Mouse (Mus musculus): ENCODE measurements at regions not wholly inside any gene's neighbourhood (a gene's known extent, or its start where the extent isn't known, plus 50 kb on each side); places are given as distances from the start of the nearest gene placed in this dataset.

GRCm38 (mm10) chr9:61668723-61669122, 245.6 kb downstream of the Rplp1 start:
- no peak for DNase-seq

GRCm38 (mm10) chr9:61668157-61668697, 246.1 kb downstream of the Rplp1 start:
- DNase-seq: no peak

- no peak for DNase-seq
These were observed 246.8 kb downstream of the Rplp1 start for GRCm38 (mm10) chr9:61667453-61668074.

GRCm38 (mm10) chr9:61666761-61667332, 247.5 kb downstream of the Rplp1 start:
- DNase-seq: no peak

- DNase-seq: no peak
These were observed 248.2 kb downstream of the Rplp1 start for GRCm38 (mm10) chr9:61666118-61666517.

- DNase-seq: no peak
These were observed 249.1 kb downstream of the Rplp1 start for GRCm38 (mm10) chr9:61665254-61665653.

GRCm38 (mm10) chr9:61664000-61664622, 250.2 kb downstream of the Rplp1 start:
- no peak for DNase-seq

- DNase-seq: no peak
These were observed 252.0 kb downstream of the Rplp1 start for GRCm38 (mm10) chr9:61662055-61663028.

GRCm38 (mm10) chr9:61660191-61660590, 254.2 kb downstream of the Rplp1 start:
- DNase-seq: no peak

GRCm38 (mm10) chr9:61657996-61658395, 256.3 kb downstream of the Rplp1 start:
- no peak for DNase-seq

- DNase-seq: peak; percentile 13
These were observed 258.8 kb downstream of the Rplp1 start for GRCm38 (mm10) chr9:61655433-61655981.

GRCm38 (mm10) chr9:61645661-61646425, 268.5 kb downstream of the Rplp1 start:
- DNase-seq: no peak

- no peak for DNase-seq
These were observed 268.6 kb downstream of the Tle3 start for GRCm38 (mm10) chr9:61640739-61641138.

- no peak for DNase-seq
These were observed 266.7 kb downstream of the Tle3 start for GRCm38 (mm10) chr9:61638908-61639307.

GRCm38 (mm10) chr9:61633936-61634335, 261.8 kb downstream of the Tle3 start:
- no peak for DNase-seq

- no peak for DNase-seq
These were observed 260.4 kb downstream of the Tle3 start for GRCm38 (mm10) chr9:61632602-61633001.

- no peak for DNase-seq
These were observed 258.9 kb downstream of the Tle3 start for GRCm38 (mm10) chr9:61631097-61631496.

GRCm38 (mm10) chr9:61627801-61628574, 255.8 kb downstream of the Tle3 start:
- no peak for DNase-seq

GRCm38 (mm10) chr9:61622933-61623332, 250.8 kb downstream of the Tle3 start:
- DNase-seq: no peak

GRCm38 (mm10) chr9:61621939-61622338, 249.8 kb downstream of the Tle3 start:
- no peak for DNase-seq

- DNase-seq: no peak
These were observed 248.6 kb downstream of the Tle3 start for GRCm38 (mm10) chr9:61620786-61621185.
